Mouse (Mus musculus) erythroblast, embryonic 14.5 days (primary cell): Measurements from ENCODE around the gene Sdhd. TPM values are rescaled to one million over a fixed set of nuclear protein-coding genes. Genes with fewer than 3 reads are reported as not detected.

ENCODE experiments used
- H3K27me3 ChIP-seq: 2 replicates; pipeline ENCODE4 v1.6.1; 2012; ENCODE audit warnings: inconsistent platforms; ENCODE audit not compliant: control insufficient read depth
- H3K36me3 ChIP-seq: 2 replicates; pipeline ENCODE4 v1.6.1; 2012; ENCODE audit warnings: mild to moderate bottlenecking, inconsistent platforms; ENCODE audit not compliant: control insufficient read depth
- H3K4me1 ChIP-seq: 2 replicates; pipeline ENCODE4 v1.6.1; 2012; ENCODE audit warnings: inconsistent platforms; ENCODE audit not compliant: control insufficient read depth
- H3K4me3 ChIP-seq: replicated peaks from 2 replicates; pipeline ENCODE3; 2012; ENCODE audit warnings: moderate library complexity, mild to moderate bottlenecking, inconsistent platforms
- H3K9me3 ChIP-seq: 2 replicates; pipeline ENCODE4 v1.6.1; 2012; ENCODE audit warnings: low read length, inconsistent platforms, mixed read lengths; ENCODE audit not compliant: control insufficient read depth
- GATA1 ChIP-seq: IDR thresholded peaks from 2 replicates; pipeline ENCODE4 v1.6.1; 2012; ENCODE audit warnings: low read length, inconsistent platforms, mixed read lengths
- TAL1 ChIP-seq: IDR thresholded peaks from 3 replicates; pipeline ENCODE4 v1.6.1; 2012; ENCODE audit warnings: low read length, inconsistent platforms, mixed read lengths
- polyA plus RNA-seq: library from polyadenylated mRNA; stranded (reverse); fragments of >175 nt; gene quantifications from 2 replicates; pipeline ENCODE4 v1.2.3, GENCODE M21; 2012

The Sdhd gene
- polyA plus RNA-seq, 1 experiment: 1.3 TPM

- TF ChIP-seq TAL1 (no peak), GATA1 (no peak)
- H3K9me3 ChIP-seq: no peaks in the 10 kb centered on the region
- no peaks in the 10 kb centered on the region for H3K4me1 ChIP-seq
- no peaks in the 10 kb centered on the region for H3K36me3 ChIP-seq
- H3K27me3 ChIP-seq: no peaks in the 10 kb centered on the region
- no peak overlapping the region for H3K4me3 ChIP-seq
These were observed 35.7 kb downstream of the Sdhd start for GRCm38 (mm10) chr9:50567881-50568280.

GRCm38 (mm10) chr9:50567372-50567771 lies 36.2 kb downstream of the Sdhd start:
- no peaks in the 10 kb centered on the region for H3K9me3 ChIP-seq
- no peaks in the 10 kb centered on the region for H3K27me3 ChIP-seq
- no peaks in the 10 kb centered on the region for H3K36me3 ChIP-seq
- H3K4me1 ChIP-seq: no peaks in the 10 kb centered on the region
- H3K4me3 ChIP-seq: no peak overlapping the region
- TF ChIP-seq GATA1 (no peak), TAL1 (no peak)

GRCm38 (mm10) chr9:50565940-50566339 lies 37.7 kb downstream of the Sdhd start:
- no peaks in the 10 kb centered on the region for H3K36me3 ChIP-seq
- TF ChIP-seq GATA1: no peak
- no peak for TF ChIP-seq TAL1

GRCm38 (mm10) chr9:50565173-50565572 lies 38.4 kb downstream of the Sdhd start:
- Histone ChIP-seq H3K4me3 (no peak overlapping the region), H3K36me3 (no peaks in the 10 kb centered on the region), H3K9me3 (peaks cover 3% of the 10 kb centered on the region; the same call in 1 of the 2 replicates), H3K4me1 (no peaks in the 10 kb centered on the region), H3K27me3 (no peaks in the 10 kb centered on the region)
- no peak for TF ChIP-seq TAL1
- TF ChIP-seq GATA1: no peak

More at GRCm38 (mm10) chr9:50565940-50566339, 37.7 kb downstream of the Sdhd start:
- H3K27me3 ChIP-seq: no peaks in the 10 kb centered on the region
- H3K9me3 ChIP-seq: peaks cover 3% of the 10 kb centered on the region; the same call in 1 of the 2 replicates
- H3K4me3 ChIP-seq: no peak overlapping the region
- no peaks in the 10 kb centered on the region for H3K4me1 ChIP-seq

GRCm38 (mm10) chr9:50561918-50562360 lies 41.7 kb downstream of the Sdhd start:
- peaks cover 3% of the 10 kb centered on the region; the same call in 1 of the 2 replicates for H3K9me3 ChIP-seq
- TF ChIP-seq GATA1: no peak
- no peaks in the 10 kb centered on the region for H3K27me3 ChIP-seq
- no peak overlapping the region for H3K4me3 ChIP-seq
- H3K36me3 ChIP-seq: no peaks in the 10 kb centered on the region
- H3K4me1 ChIP-seq: no peaks in the 10 kb centered on the region

- no peak for TF ChIP-seq TAL1
- no peak for TF ChIP-seq GATA1
- Histone ChIP-seq H3K4me1 (no peaks in the 10 kb centered on the region), H3K27me3 (no peaks in the 10 kb centered on the region), H3K36me3 (no peaks in the 10 kb centered on the region), H3K4me3 (no peak within 1 kb of the TSS), H3K9me3 (peaks cover 3% of the 10 kb centered on the region; the same call in 1 of the 2 replicates)
These were observed 42.3 kb downstream of the Sdhd start, which contains the start of gene Tex12 for GRCm38 (mm10) chr9:50561145-50561917. Tex12 (minus strand) TSS chr9:50561325.

GRCm38 (mm10) chr9:50555094-50555446 lies 48.5 kb downstream of the Sdhd start, which contains the start of gene Bco2:
Bco2 (minus strand) TSS chr9:50555181.
- TF ChIP-seq GATA1 (no peak), TAL1 (no peak)
- no peak within 1 kb of the TSS for H3K4me3 ChIP-seq
- H3K9me3 ChIP-seq: no peaks in the 10 kb centered on the region
- H3K36me3 ChIP-seq: no peaks in the 10 kb centered on the region
- H3K27me3 ChIP-seq: no peaks in the 10 kb centered on the region; the same call in 1 of the 2 replicates
- no peaks in the 10 kb centered on the region for H3K4me1 ChIP-seq

- Histone ChIP-seq H3K4me3 (no peak within 1 kb of the TSS), H3K4me1 (no peaks in the 10 kb centered on the region)
These were observed 49.1 kb downstream of the Sdhd start, which contains the start of gene Il18 for GRCm38 (mm10) chr9:50554241-50555093. Il18 (plus strand) TSS chr9:50554827.

GRCm38 (mm10) chr9:50553547-50553946 lies 50.1 kb downstream of the Sdhd start:
- Histone ChIP-seq H3K9me3 (no peaks in the 10 kb centered on the region), H3K4me3 (no peak overlapping the region), H3K36me3 (no peaks in the 10 kb centered on the region), H3K27me3 (no peaks in the 10 kb centered on the region; the same call in 1 of the 2 replicates), H3K4me1 (no peaks in the 10 kb centered on the region)
- TF ChIP-seq GATA1 (no peak), TAL1 (no peak)

More at GRCm38 (mm10) chr9:50554241-50555093, 49.1 kb downstream of the Sdhd start, which contains the start of gene Il18:
- Histone ChIP-seq H3K9me3 (no peaks in the 10 kb centered on the region), H3K36me3 (no peaks in the 10 kb centered on the region), H3K27me3 (no peaks in the 10 kb centered on the region; the same call in 1 of the 2 replicates)
- no peak for TF ChIP-seq GATA1
- no peak for TF ChIP-seq TAL1
